Mouse (Mus musculus) intestine, embryonic 14.5 days (tissue): Measurements from ENCODE around the gene Usp5. TPM values are rescaled to one million over a fixed set of nuclear protein-coding genes. Genes with fewer than 3 reads are reported as not detected.

Experiments used
- polyA plus RNA-seq: library from polyadenylated mRNA; unstranded; fragments of >200 nt; fragmentation: Nextera tagmentation; extraction: Ambion mirVana; gene quantifications from 2 replicates; pipeline ENCODE4 v1.2.1, GENCODE M21; 2014

Usp5 gene
- polyA plus RNA-seq, 1 experiment from 2014 or later, result 126 TPM

Other genes starting within 250 kb of the Usp5 start
- gene C1s2, start 193.4 kb downstream of the Usp5 start, polyA plus RNA-seq, result not detected in 2 replicates
- 75.5 and 79.8 TPM in 2 replicates for gene Lpcat3, start 166.5 kb downstream of the Usp5 start, polyA plus RNA-seq
- gene Emg1, start 117.3 kb downstream of the Usp5 start, polyA plus RNA-seq, result 248 and 249 TPM in 2 replicates
- gene Phb2, start 117.1 kb downstream of the Usp5 start, polyA plus RNA-seq, result 414 and 436 TPM in 2 replicates
- gene Ptpn6, start 90.8 kb downstream of the Usp5 start, polyA plus RNA-seq, result 11.7 and 14.1 TPM in 2 replicates
- 440 and 466 TPM in 2 replicates for gene Grcc10, start 88.1 kb downstream of the Usp5 start, polyA plus RNA-seq
- not detected in 2 replicates for gene Gm45234, start 73.5 kb downstream of the Usp5 start, polyA plus RNA-seq
- 12.1 TPM in 2 replicates for gene Atn1, start 73.0 kb downstream of the Usp5 start, polyA plus RNA-seq
- gene Eno2, start 59.8 kb downstream of the Usp5 start, polyA plus RNA-seq, result 7.6 and 8.0 TPM in 2 replicates
- gene Lrrc23, start 49.8 kb downstream of the Usp5 start, polyA plus RNA-seq, result 0.45 and 0.47 TPM in 2 replicates
- 7.3 and 7.4 TPM in 2 replicates for gene Spsb2, start 20.8 kb downstream of the Usp5 start, polyA plus RNA-seq
- 1,059 and 1,108 TPM in 2 replicates for gene Tpi1, start 15.2 kb downstream of the Usp5 start, polyA plus RNA-seq
- gene Cdca3, start 63 bp upstream of the Usp5 start, polyA plus RNA-seq, result 178 and 183 TPM in 2 replicates
- gene Gnb3, start 10.8 kb upstream of the Usp5 start, polyA plus RNA-seq, result 2.7 TPM in 2 replicates
- 28.1 and 28.8 TPM in 2 replicates for gene P3h3, start 28.3 kb upstream of the Usp5 start, polyA plus RNA-seq
- gene Gpr162, start 34.5 kb upstream of the Usp5 start, polyA plus RNA-seq, result 0.65 and 1.2 TPM in 2 replicates
- 0.28 and 0.37 TPM in 2 replicates for gene Cd4, start 58.7 kb upstream of the Usp5 start, polyA plus RNA-seq
- 1.8 and 2.1 TPM in 2 replicates for gene Lag3, start 82.2 kb upstream of the Usp5 start, polyA plus RNA-seq
- gene Ptms, start 90.6 kb upstream of the Usp5 start, polyA plus RNA-seq, result 232 and 257 TPM in 2 replicates
- 352 and 357 TPM in 2 replicates for gene Mlf2, start 101.9 kb upstream of the Usp5 start, polyA plus RNA-seq
- gene Cops7a, start 136.1 kb upstream of the Usp5 start, polyA plus RNA-seq, result 155 and 159 TPM in 2 replicates
- gene Pianp, start 167.2 kb upstream of the Usp5 start, polyA plus RNA-seq, result 0.85 and 1.2 TPM in 2 replicates
- gene Zfp384, start 179.7 kb upstream of the Usp5 start, polyA plus RNA-seq, result 9.2 and 10.8 TPM in 2 replicates
- 94.4 and 108 TPM in 2 replicates for gene Ing4, start 210.3 kb upstream of the Usp5 start, polyA plus RNA-seq
- gene Acrbp, start 220.2 kb upstream of the Usp5 start, polyA plus RNA-seq, result 11.4 and 13.4 TPM in 2 replicates
- gene Lpar5, start 238.4 kb upstream of the Usp5 start, polyA plus RNA-seq, result 2.3 and 3.0 TPM in 2 replicates